Mouse (Mus musculus): Measurements from ENCODE around the gene Ctcfl.
"Not testable (repeated sequence)": the region's sequence is repeated elsewhere in the genome, so short reads cannot be mapped to it uniquely, and the experiment has no call there.

The Ctcfl gene

GRCm38 (mm10) chr2:173143611-173144010, 24.3 kb upstream of the Ctcfl start:
- no peak for DNase-seq (ENCODE audit: low spot score)

DNA sequence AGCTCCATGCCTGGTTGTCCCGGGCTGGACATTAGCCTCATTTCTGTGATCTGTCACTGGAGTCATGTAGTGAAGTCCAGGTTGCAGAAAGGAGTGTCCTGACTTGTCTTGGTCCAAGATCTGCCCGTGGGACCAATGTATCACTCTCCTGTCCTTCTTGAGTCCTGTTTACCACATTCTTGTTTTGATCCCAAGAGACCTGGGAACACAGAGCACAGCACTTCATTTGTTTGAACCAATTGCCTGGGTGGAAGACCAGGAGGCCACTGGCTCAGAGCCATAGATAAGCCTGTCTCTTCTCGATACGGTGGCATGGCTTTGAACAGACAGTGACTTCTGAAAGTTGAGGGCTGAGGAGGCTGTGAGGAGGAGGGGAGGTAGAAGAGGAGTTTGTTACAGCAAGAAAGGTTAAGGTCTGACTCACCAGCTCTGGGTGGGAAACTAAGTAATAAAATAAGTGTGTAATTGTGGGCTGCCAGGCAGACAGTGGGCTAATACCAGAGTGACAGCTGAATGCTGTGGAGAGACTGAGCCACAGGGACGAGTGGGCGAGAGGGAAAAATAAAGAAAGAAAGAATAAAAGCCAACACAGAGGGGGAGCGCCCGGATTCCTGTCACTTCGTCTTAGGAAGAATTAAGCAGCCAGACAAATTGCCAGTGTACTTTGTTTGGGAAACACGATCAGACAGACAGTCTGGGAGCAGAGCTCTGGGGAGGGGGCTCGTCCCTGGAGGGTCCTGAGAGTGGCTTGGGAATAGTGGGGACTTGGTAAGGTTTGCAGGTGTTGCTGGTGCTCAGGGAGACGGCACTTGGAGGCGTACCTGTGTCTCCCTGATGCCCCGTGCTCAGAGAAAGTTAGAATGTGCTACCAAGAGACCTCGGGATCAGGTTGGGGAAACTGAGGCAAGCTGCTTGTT, 19.3 kb upstream of the Ctcfl start:
- no peak for DNase-seq (ENCODE audit: low spot score)

DNA sequence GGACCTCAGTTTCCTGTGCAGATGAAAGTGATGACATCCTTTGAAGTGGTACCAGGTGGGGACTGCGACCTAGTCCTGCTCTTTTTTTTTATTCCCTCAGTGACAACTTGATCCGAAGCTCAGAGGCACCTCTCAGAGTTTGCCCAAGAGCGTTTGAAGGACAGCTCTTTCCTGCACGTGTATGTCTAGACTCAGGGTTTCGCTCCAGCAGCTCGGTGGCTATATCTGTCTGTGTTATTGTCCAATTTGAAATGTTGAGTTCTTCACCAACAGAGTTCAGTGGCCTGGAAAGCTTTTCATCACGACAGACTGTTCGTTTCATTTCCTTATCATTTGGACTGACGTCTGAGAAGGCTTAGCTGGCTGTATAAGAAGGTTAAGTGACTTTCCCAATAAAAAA, 15.4 kb upstream of the Ctcfl start:
- no peak for DNase-seq (ENCODE audit: low spot score)

DNA sequence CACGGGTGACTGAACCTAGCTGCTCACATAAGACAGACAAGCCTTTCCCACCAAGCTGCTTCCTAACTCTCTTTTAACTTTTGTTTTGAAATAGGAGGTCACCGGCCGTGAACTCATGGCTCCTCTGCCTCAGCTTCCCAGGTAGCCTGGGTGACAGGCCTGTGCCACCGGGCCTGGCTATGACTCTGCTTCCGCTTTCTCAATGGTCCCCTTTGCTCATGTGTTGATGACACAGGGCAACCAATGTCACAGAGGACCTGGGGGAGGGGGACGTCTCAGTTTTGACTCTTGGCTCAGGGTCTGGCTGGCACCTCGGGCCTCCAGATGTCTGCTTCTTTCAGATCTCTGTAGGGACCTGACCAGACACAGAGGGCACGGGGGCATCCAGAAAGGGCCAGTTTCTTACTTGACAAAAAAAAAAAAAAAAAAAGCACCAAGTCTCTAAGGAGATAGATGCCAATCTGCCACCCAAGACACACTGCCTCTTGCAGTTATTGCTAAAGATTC, 13.5 kb upstream of the Ctcfl start:
- DNase-seq (ENCODE audit: low spot score), result no peak

GRCm38 (mm10) chr2:173132262-173132661, 12.9 kb upstream of the Ctcfl start:
- no peak for DNase-seq (ENCODE audit: low spot score)

DNA sequence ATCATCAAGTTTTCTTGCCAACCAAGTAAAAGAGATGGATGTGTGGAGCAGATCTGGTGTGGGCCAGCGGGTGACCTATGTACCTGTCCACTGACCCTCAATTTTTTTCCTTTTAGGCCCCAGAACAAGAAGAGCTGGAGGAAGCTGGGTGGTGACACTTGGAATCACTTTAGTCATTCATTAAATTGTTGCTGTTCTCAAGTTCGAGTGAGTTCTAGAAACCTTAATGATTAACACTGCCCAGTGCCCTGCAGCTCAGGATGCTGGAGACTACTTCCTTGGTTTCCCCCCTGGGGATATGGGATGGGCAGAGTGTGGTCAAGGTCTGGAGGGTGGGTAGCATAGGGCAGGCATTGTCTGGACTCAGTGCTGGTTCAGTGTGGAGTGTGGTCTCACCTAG, 9.8 kb upstream of the Ctcfl start:
- DNase-seq (ENCODE audit: low spot score), result no peak

- DNase-seq (ENCODE audit: low spot score), result no peak
Observed at GRCm38 (mm10) chr2:173126386-173126785, 7.1 kb upstream of the Ctcfl start.

DNA sequence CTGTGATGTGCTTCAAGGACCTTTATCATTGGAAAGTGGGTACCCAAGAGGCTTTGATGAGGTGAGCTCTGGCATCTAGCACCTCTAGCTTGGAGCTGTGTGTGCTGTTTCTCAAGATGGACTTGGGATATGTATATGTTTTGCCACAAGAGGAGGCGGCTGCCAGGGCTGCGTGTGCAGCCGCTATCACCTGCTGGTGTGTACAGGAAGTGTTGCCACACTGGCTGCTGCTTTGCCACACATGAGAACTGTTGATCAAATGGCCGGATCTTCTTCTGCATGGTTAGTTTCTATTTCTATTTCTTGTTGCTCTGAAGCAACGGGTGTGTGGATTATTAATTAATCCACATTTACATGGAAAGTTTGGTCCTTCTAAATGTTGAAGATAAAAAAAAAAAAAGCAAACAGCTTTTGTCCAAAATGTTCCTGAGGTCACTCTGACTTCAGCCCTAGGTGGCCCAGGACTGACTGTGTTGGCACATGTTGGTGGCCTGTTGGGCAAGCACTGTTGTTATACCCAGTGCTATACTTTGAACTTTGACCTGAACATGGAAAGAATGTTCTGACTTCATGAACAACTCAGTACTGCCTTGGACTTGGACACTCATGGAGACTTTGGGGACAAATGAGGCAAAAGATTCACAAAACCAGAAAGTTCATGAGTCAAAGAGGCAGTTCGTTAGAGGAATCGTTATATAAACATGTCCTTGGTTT, 4.9 kb upstream of the Ctcfl start:
- no peak for DNase-seq (ENCODE audit: low spot score)

DNA sequence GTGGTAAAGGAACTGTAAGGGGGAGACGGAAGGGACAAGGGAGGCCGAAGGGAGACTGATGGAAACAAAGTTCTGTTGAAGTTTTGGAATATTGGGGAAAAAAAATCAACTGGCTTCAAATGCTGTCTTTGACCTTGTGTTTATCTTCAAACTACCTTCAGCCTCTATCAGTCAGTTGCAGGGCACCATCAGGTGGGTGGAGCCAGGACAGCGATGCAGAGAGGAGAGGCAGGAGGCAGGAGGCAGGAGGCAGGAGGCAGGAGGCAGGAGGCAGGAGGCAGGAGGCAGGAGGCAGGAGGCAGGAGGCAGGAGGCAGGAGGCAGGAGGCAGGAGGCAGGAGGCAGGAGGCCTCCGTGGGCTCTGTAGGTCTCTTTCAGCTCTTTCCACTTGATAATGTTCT, 792 bp upstream of the Ctcfl start:
- not testable (repeated sequence) for DNase-seq (ENCODE audit: low spot score)

DNA sequence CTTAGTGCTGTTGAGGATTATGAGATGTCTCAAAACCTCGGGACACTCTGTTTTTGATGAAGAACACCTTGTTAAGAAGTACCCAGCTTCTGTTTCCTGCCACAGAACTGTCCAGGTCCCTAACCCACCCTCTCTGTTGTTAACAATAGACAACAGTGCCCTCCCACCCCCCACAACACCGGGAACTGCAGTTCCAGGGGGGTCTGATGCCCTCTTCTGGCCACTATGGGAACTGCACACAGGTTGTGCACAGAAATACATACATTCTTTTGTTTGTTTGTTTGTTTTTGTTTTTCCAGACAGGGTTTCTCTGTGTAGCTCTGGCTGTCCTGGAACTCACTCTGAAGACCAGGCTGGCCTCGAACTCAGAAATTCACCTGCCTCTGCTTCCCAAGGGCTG, 5.5 kb downstream of the Ctcfl start:
- DNase-seq (ENCODE audit: low spot score), result not testable (repeated sequence)

DNA sequence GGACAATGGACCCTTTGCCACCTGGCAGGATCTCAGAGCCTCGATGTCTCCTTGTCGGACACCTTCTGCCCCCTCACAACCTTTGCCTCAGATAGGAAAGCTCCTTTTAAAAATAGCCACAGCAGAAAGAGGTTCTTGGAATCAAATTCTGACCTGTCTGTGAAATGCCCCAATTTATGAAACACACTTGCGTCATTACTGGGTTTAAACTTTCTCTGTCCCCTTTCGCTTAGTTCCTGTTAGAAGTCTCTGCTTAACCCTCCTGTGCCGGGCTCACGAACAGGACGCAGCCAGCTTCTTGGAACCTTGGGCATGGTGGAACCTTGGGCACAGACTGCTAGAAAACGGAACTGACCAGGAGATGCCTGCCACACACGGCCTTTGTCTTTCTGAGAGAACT, 8.8 kb downstream of the Ctcfl start:
- DNase-seq (ENCODE audit: low spot score), result no peak

GRCm38 (mm10) chr2:173109510-173109909, 9.8 kb downstream of the Ctcfl start:
- no peak for DNase-seq (ENCODE audit: low spot score)

- no peak for DNase-seq (ENCODE audit: low spot score)
Observed at GRCm38 (mm10) chr2:173108509-173109190, 10.7 kb downstream of the Ctcfl start.

DNA sequence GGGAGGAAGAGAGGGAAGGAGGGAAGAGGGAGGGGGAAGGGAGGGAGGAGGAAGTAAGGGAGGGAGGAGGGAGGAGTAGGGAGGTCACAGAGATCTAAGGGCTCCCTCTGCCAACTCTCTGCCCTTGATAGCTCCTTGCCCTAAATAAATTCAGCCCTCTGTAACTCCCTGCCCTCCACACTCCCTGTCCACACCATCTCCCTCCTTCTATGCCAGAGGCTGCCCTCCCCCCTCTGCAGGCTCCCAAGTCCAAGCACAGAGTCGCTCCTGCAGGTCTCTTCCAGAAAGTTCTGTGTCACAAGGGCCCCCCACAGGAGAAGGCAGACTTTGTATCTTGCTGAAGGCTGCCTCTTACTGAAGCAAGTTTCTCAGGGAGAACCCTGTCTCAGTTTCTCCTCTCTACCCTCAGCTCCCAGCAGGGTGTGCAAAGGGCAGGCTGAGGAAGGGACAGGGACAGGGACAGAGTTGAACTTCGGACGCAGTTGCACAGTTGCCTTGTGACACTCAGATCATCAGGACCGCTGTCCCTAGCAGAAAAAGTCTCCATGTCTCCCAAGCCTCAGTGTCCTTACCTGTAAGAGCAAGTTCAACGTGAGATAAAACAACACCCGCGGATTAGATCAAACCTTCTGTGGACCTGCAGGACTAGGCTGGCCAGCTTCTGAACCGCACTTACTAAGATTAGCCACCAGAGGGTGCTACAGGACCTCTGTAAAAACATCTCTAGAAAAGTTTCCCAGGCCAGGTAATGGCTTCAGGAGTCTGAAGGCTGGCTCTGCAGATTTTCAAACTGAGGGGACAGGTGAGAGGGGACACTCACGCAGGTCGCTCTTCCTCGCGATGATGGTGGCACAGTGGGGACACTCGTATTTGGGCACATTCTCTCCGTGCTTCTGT, 12.2 kb downstream of the Ctcfl start:
- DNase-seq (ENCODE audit: low spot score), result peak; percentile 74

GRCm38 (mm10) chr2:173106409-173106808, 12.9 kb downstream of the Ctcfl start:
- no peak for DNase-seq (ENCODE audit: low spot score)

DNA sequence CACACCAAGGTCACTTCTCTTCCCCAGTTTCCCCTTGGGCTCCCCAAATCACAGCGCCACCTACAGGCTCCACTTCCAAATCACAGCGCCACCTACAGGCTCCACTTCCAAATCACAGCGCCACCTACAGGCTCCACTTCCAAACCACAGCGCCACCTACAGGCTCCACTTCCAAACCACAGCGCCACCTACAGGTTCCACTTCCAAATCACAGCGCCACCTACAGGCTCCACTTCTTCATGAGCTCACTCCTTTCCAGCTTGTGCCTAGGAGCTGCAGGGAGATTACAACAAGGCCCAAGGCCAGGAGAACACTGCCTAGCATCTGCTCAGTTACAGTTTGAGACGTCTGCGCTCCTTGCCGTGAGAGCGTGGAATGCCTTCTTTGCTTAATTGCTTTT, 22.0 kb downstream of the Ctcfl start:
- not testable (repeated sequence) for DNase-seq (ENCODE audit: low spot score)

DNA sequence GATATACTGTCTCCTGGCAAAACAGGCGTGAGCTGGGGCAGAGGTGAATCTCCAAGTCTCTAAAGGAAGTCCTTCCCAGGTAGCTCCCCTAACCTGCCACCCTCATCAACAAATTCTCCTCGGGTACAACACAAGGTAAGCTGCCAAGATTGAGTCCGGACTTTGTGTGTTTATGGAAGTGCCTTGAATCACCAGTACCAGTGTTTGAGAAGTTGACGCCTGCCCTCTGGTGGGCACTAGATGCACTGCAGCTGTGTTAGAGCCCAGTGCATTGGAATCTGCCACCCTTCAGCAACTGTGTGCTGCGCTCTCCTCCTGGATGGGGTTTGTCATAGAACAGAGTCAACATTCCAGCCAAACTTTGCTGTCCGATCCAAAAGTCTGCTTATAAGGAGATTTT, 29.9 kb downstream of the Ctcfl start:
- DNase-seq (ENCODE audit: low spot score), result peak; percentile 79

DNA sequence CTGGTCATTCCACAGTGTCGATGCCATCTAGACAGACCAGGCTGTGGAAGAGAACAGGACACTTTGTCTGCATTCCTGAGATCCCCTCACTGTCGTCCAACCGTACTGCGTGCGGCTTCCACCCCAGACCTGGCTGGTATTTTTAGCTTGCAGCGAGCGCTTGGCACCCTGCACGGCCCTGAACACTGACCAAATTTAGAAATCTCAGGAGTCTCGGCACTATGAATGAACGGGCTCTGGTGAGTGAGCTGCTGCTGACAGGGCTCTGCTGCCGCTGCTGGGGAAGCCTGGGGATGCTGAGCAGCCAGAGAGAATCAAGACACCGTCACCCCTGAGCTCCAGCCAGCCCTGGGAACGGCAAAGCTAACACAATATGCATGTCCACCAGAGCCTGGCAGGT, 31.9 kb downstream of the Ctcfl start:
- DNase-seq (ENCODE audit: low spot score), result no peak

DNA sequence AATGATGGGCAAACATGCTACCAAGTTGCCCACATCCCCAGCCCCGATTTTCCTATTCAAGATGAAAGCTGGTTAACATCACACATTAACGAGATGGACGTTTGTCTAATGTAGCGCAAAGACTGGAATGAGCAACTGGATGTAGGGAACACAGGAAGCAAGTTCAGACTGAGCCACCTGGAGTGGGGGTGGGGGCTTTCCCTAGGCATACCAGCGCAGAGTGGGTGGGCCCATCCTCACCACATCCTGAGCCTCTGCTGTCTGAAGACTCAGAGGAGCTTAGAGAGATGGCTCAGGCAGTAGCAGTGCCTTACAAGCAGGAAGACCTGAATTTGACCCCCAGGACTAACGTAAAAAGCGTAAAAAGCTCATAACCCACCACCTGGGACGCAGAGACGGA, 33.6 kb downstream of the Ctcfl start:
- DNase-seq (ENCODE audit: low spot score), result no peak

DNA sequence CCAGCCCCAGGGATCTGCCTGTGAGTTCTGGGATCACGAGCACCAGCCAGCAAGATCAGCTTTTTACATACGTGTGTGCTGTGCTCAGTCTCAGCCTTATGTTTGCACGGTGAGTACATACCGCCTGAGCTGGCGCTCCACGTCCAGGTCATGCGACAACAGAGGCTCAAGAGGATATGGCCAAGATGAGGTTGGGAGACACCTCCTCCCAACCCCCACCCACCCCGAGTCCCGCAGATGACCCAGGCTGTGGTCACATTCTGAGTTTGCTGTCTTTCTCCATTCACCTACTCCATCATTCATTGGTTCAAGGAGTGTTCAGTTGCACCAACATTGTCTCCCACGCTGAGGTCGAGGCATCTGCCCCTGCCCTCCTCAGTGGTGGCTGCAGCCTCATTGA, 34.5 kb downstream of the Ctcfl start:
- DNase-seq (ENCODE audit: low spot score), result no peak

DNA sequence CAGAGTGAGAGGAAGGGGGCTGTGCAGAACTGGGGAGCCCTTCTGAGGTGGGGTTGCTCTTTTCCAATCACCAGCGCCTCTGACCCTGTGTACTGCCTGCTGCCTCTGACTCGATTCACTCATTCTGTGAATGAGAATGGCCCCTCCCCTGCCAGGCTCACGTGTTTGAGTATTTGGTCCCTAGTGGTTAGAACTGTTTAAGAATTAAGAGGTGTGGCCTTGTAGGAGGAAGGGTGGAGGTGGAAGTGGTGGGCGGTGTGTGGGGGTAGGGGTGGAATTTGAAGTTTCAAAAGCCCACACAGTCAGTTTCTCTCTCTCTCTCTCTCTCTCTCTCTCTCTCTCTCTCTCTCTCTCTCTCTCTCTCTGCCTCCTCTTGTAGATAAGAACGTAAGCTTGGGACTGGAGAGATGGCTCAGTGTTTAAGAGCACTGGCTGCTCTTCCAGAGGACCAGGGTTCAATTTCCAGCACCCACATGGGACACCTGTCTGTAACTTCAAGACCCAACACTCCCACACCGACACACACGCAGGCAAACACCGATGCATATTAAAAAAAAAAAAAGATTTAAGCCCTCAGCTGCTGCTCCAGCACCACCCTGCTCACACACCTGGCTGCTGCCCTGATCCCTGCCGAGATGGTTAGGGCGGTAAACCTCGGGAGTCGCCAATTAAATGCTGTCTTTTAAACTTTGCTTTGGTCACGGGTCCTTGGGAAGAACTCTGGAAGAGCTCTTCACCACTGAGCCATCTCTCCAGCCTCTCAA, 35.4 kb downstream of the Ctcfl start:
- no peak for DNase-seq (ENCODE audit: low spot score)

Measured in MN1 (cell line).